Mouse (Mus musculus) liver, embryonic 13.5 days (tissue): ENCODE measurements around the gene Gm26602. TPM values are rescaled to one million over a fixed set of nuclear protein-coding genes. Genes with fewer than 3 reads are reported as not detected.
"Not testable (repeated sequence)": the region's sequence is repeated elsewhere in the genome, so short reads cannot be mapped to it uniquely, and the experiment has no call there.

Experiments used
- ATAC-seq: fragments of 200-750 bp; cut with Nextera tagmentation; 2 replicates; pipeline ENCODE4 v1.8.0; 2017; ENCODE audit warnings: low read depth, mild to moderate bottlenecking, moderate number of reproducible peaks, moderate library complexity
- DNase-seq: peaks from one replicate; pipeline ENCODE4 v3.0.0; 2022
- H3K27ac ChIP-seq: fragments of 300-500 bp; sonication (generic); 2 replicates; pipeline ENCODE4 v1.5.1; 2015; ENCODE audit warnings: moderate library complexity, mild to moderate bottlenecking, inconsistent platforms
- H3K27me3 ChIP-seq: fragments of 300-500 bp; sonication (generic); 2 replicates; pipeline ENCODE4 v1.6.1; 2015; ENCODE audit warnings: mild to moderate bottlenecking, inconsistent platforms
- H3K36me3 ChIP-seq: fragments of 300-500 bp; sonication (generic); 2 replicates; pipeline ENCODE4 v1.6.1; 2015; ENCODE audit warnings: mild to moderate bottlenecking, inconsistent platforms
- H3K4me1 ChIP-seq: fragments of 300-500 bp; sonication (generic); replicated peaks from 2 replicates; pipeline ENCODE4 v1.6.1; 2015; ENCODE audit warnings: inconsistent platforms
- H3K4me2 ChIP-seq: fragments of 300-500 bp; sonication (generic); 2 replicates; pipeline ENCODE4 v1.6.1; 2015; ENCODE audit warnings: inconsistent platforms, mild to moderate bottlenecking, moderate library complexity
- H3K4me3 ChIP-seq: fragments of 300-500 bp; sonication (generic); replicated peaks from 2 replicates; pipeline ENCODE4 v1.5.1; 2015; ENCODE audit warnings: mild to moderate bottlenecking, inconsistent platforms
- H3K9ac ChIP-seq: fragments of 300-500 bp; sonication (generic); 2 replicates; pipeline ENCODE4 v1.6.1; 2015; ENCODE audit warnings: mild to moderate bottlenecking, inconsistent platforms
- H3K9me3 ChIP-seq: fragments of 300-500 bp; sonication (generic); replicated peaks from 2 replicates; pipeline ENCODE4 v1.6.1; 2016; ENCODE audit warnings: inconsistent platforms
- WGBS: fragments of 180-500 bp; shearing (Covaris S2); methylation state at CpG from one replicate; pipeline ENCODE4 v1.1.7; 2015; ENCODE audit not compliant: insufficient replicate concordance; 5-methylcytosine and 5-hydroxymethylcytosine counted together
- polyA plus RNA-seq: library from polyadenylated mRNA; unstranded; fragments of >200 nt; fragmentation: Nextera tagmentation; extraction: Ambion mirVana; gene quantifications from 2 replicates; pipeline ENCODE4 v1.2.1, GENCODE M21; 2015

Gene Gm26602
- polyA plus RNA-seq, 1 experiment from 2014 or later, result not detected

DNA sequence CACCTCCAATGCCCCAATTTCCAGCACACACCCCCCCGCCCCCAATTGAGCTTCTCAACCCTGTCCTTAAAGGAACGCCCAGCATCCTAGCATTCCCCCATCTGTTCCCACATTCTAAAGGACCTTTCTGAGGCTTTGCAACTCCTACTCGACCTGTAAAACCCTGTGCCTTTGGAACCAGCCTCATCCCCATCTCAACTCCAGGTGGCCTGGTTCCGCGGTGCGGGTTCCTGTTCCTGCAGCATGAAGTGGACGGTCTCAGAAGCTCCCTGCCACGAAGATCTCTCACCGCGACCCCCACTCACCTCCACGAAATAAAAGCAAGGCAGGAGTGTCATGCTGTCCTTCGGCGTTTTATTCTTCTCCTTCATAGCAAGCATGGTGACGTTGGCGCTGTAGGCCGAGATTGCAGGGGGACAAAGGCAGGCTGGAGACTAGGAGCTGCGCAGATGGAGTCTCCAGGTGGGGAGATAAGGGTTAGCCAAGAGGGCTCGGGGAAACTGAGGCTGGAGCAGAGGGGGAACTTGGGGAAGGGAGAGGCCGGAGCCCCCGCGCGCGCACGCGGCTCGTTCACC, 36.9 kb upstream of the Gm26602 start:
- ATAC-seq, result no peak
- Histone ChIP-seq H3K27ac (no peak overlapping the region), H3K4me3 (peak overlapping the region; percentile 58), H3K27me3 (peaks cover 33% of the 10 kb centered on the region), H3K36me3 (no peaks in the 10 kb centered on the region), H3K4me1 (peaks cover 32% of the 10 kb centered on the region), H3K4me2 (peak overlapping the region; percentile 75), H3K9ac (peak overlapping the region; percentile 62), H3K9me3 (no peaks in the 10 kb centered on the region)
- no peak for DNase-seq
- WGBS, result 3% methylated on average over 26 of the region's 26 CpGs

- ATAC-seq (no peak; the same call in 1 of the 2 replicates), DNase-seq (no peak)
- H3K36me3 ChIP-seq, result no peaks in the 10 kb centered on the region
- H3K4me1 ChIP-seq, result peaks cover 35% of the 10 kb centered on the region
- H3K9me3 ChIP-seq, result no peaks in the 10 kb centered on the region
- WGBS, result under 1% methylated on average over 34 of the region's 57 CpGs
- H3K4me2 ChIP-seq, result peak within 1 kb of the TSS; percentile 75
- no peak within 1 kb of the TSS for H3K27ac ChIP-seq
- peak within 1 kb of the TSS; percentile 58 for H3K4me3 ChIP-seq
- H3K27me3 ChIP-seq, result peaks cover 35% of the 10 kb centered on the region
- H3K9ac ChIP-seq, result peak within 1 kb of the TSS; percentile 62
Measured at GRCm38 (mm10) chr10:79874290-79874862, 36.3 kb upstream of the Gm26602 start, which contains the start of the genes Prtn3 and Plppr3. Gene Prtn3, plus strand, starts transcription at chr10:79874476. Gene Plppr3, minus strand, starts transcription at chr10:79874634.

- Histone ChIP-seq H3K9me3 (no peaks in the 10 kb centered on the region), H3K9ac (no peak overlapping the region), H3K27me3 (peaks cover 43% of the 10 kb centered on the region), H3K27ac (peak overlapping the region; percentile 44), H3K4me3 (no peak overlapping the region), H3K36me3 (no peaks in the 10 kb centered on the region), H3K4me1 (peaks cover 62% of the 10 kb centered on the region), H3K4me2 (no peak overlapping the region)
- DNase-seq (no peak), ATAC-seq (no peak)
- WGBS, result 9% methylated on average over 1 of the region's 1 CpGs
Measured at GRCm38 (mm10) chr10:79877174-79877573, 33.5 kb upstream of the Gm26602 start.

DNA sequence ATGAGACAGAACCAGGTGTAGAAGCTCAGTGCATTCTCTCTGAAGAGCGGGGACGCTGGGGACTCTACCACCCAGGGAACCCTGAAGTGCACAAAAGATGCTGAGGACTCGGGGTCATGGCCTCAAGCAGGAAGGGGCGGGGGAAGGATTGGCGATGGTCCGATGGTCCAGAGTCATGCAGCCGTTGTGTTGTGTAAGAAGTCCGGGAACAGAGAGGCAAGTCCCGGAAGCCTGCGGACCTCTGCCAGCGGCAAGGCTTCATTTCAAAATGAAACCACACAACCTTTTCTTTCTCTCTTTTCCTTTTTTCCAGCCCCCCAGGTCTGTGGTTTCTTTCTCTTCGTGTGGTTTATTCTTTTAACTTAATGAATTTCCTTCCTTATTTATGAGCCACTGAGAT, 32.9 kb upstream of the Gm26602 start:
- no peak for ATAC-seq
- no peak overlapping the region for H3K4me3 ChIP-seq
- H3K4me2 ChIP-seq, result peak overlapping the region; percentile 28
- H3K9me3 ChIP-seq, result no peaks in the 10 kb centered on the region
- H3K36me3 ChIP-seq, result no peaks in the 10 kb centered on the region
- H3K4me1 ChIP-seq, result peaks cover 68% of the 10 kb centered on the region
- peak overlapping the region; percentile 44 for H3K27ac ChIP-seq
- peaks cover 44% of the 10 kb centered on the region for H3K27me3 ChIP-seq
- H3K9ac ChIP-seq, result no peak overlapping the region
- no peak for DNase-seq
- 10% methylated on average over 12 of the region's 12 CpGs for WGBS

GRCm38 (mm10) chr10:79879527-79879926, 31.1 kb upstream of the Gm26602 start:
- Histone ChIP-seq H3K36me3 (no peaks in the 10 kb centered on the region), H3K4me1 (peaks cover 72% of the 10 kb centered on the region), H3K4me3 (no peak overlapping the region), H3K9ac (no peak overlapping the region; the same call in 1 of the 2 replicates), H3K9me3 (no peaks in the 10 kb centered on the region), H3K4me2 (peak overlapping the region; percentile 56), H3K27ac (peak overlapping the region; percentile 55; the same call in 1 of the 2 replicates), H3K27me3 (peaks cover 34% of the 10 kb centered on the region)
- WGBS, result 18% methylated on average over 3 of the region's 3 CpGs
- DNase-seq (no peak), ATAC-seq (no peak; the same call in 1 of the 2 replicates)

- H3K4me3 ChIP-seq, result peak overlapping the region; percentile 42
- H3K9me3 ChIP-seq, result no peaks in the 10 kb centered on the region
- H3K27me3 ChIP-seq, result peaks cover 23% of the 10 kb centered on the region; the same call in 1 of the 2 replicates
- no peak for ATAC-seq
- 0 out of 2 replicates have a peak overlapping the region, but pooled peaks have one; percentile 29 for H3K9ac ChIP-seq
- H3K4me1 ChIP-seq, result peaks cover 72% of the 10 kb centered on the region
- no peaks in the 10 kb centered on the region for H3K36me3 ChIP-seq
- WGBS, result 8% methylated on average over 9 of the region's 9 CpGs
- H3K27ac ChIP-seq, result peak overlapping the region; percentile 55
- DNase-seq, result no peak
- peak overlapping the region; percentile 56 for H3K4me2 ChIP-seq
Measured at GRCm38 (mm10) chr10:79880721-79881120, 29.9 kb upstream of the Gm26602 start.

- Histone ChIP-seq H3K4me2 (peak overlapping the region; percentile 56), H3K4me3 (peak overlapping the region; percentile 42), H3K27ac (no peak overlapping the region), H3K36me3 (no peaks in the 10 kb centered on the region), H3K27me3 (peaks cover 23% of the 10 kb centered on the region; the same call in 1 of the 2 replicates), H3K4me1 (peaks cover 67% of the 10 kb centered on the region), H3K9me3 (no peaks in the 10 kb centered on the region), H3K9ac (peak overlapping the region; percentile 29; the same call in 1 of the 2 replicates)
- 3% methylated on average over 22 of the region's 22 CpGs for WGBS
- ATAC-seq (peak; percentile 43; the same call in 1 of the 2 replicates), DNase-seq (peak; percentile 51)
Measured at GRCm38 (mm10) chr10:79881981-79882380, 28.7 kb upstream of the Gm26602 start.

GRCm38 (mm10) chr10:79883297-79884084, 27.2 kb upstream of the Gm26602 start:
- Histone ChIP-seq H3K27me3 (peaks cover 23% of the 10 kb centered on the region; the same call in 1 of the 2 replicates), H3K9me3 (no peaks in the 10 kb centered on the region), H3K36me3 (no peaks in the 10 kb centered on the region), H3K9ac (no peak overlapping the region; the same call in 1 of the 2 replicates), H3K4me2 (0 out of 2 replicates have a peak overlapping the region, but pooled peaks have one; percentile 8), H3K4me1 (peaks cover 52% of the 10 kb centered on the region), H3K27ac (no peak overlapping the region), H3K4me3 (no peak overlapping the region)
- 15% methylated on average over 22 of the region's 22 CpGs for WGBS
- DNase-seq (peak; percentile 64), ATAC-seq (0 out of 2 replicates have a peak, but pooled peaks have one; percentile 1)

DNA sequence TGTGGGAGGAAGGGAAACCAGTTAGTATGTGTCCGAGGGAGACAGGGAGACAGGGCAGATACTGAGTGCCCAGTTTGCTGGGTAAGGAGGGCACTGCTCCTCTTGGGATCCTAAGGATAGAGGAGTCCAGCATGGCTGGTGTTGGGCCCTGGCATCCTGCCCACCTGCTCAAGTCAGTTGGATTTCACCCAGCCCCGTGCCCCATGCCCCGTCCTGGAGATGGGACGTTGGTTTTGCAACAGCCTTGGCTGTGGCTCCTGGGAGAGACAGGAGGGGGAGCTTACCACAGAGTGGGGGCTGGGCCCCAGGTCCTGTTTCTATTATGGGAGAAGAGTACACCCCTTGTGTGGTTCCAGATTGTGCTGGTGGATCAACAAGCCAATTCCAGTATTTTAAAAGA, 26.2 kb upstream of the Gm26602 start:
- Histone ChIP-seq H3K27me3 (peaks cover 21% of the 10 kb centered on the region; the same call in 1 of the 2 replicates), H3K9me3 (no peaks in the 10 kb centered on the region), H3K4me2 (no peak overlapping the region), H3K4me1 (peaks cover 45% of the 10 kb centered on the region), H3K27ac (no peak overlapping the region), H3K9ac (no peak overlapping the region), H3K36me3 (no peaks in the 10 kb centered on the region), H3K4me3 (no peak overlapping the region)
- WGBS, result 32% methylated on average over 4 of the region's 4 CpGs
- ATAC-seq (no peak), DNase-seq (no peak)

- not testable (repeated sequence) for H3K9me3 ChIP-seq, H3K9ac ChIP-seq, H3K27ac ChIP-seq, DNase-seq, ATAC-seq, H3K36me3 ChIP-seq, H3K4me3 ChIP-seq, H3K4me2 ChIP-seq
- 35% methylated on average over 3 of the region's 3 CpGs for WGBS
- peaks cover 41% of the 10 kb centered on the region for H3K4me1 ChIP-seq
- peaks cover 17% of the 10 kb centered on the region; the same call in 1 of the 2 replicates for H3K27me3 ChIP-seq
Measured at GRCm38 (mm10) chr10:79884938-79885337, 25.7 kb upstream of the Gm26602 start.

DNA sequence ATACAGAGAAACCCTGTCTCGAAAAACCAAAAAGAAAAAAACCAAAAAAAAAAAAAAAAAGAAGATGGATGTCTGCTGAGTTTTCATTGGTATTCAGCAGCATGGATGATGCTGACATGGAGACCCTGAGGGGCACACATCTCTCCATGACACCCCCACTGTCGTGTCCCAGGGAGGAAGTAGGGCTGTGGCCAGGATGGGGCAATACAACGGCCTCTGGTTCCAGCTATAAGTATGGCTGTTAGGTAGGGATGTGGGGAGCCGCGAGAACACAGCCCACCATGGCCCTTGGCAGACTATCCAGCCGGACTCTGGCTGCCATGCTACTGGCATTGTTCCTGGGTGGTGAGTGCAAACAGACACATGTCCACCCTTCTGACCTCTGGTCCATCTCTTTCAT, 24.6 kb upstream of the Gm26602 start, which contains the start of gene Elane:
Elane (plus strand) TSS at position 194 of the 400 bp plus-strand sequence.
- no peak within 1 kb of the TSS for H3K9ac ChIP-seq
- no peak for DNase-seq
- H3K27ac ChIP-seq, result no peak within 1 kb of the TSS
- WGBS, result 53% methylated on average over 6 of the region's 6 CpGs
- peaks cover 13% of the 10 kb centered on the region; the same call in 1 of the 2 replicates for H3K27me3 ChIP-seq
- no peaks in the 10 kb centered on the region for H3K36me3 ChIP-seq
- no peak within 1 kb of the TSS for H3K4me3 ChIP-seq
- H3K4me1 ChIP-seq, result peaks cover 30% of the 10 kb centered on the region
- H3K4me2 ChIP-seq, result no peak within 1 kb of the TSS
- no peaks in the 10 kb centered on the region for H3K9me3 ChIP-seq
- no peak for ATAC-seq
